Mouse (Mus musculus) heart, embryonic 15.5 days (tissue): ENCODE data around the gene Dgkz. TPM values are rescaled to one million over a fixed set of nuclear protein-coding genes. Genes with fewer than 3 reads are reported as not detected.

Source experiments
- ATAC-seq: fragments of 200-750 bp; cut with Nextera tagmentation; replicated peaks from 2 replicates; pipeline ENCODE4 v1.8.0; 2017; ENCODE audit warnings: low read depth, moderate TSS enrichment; ENCODE audit not compliant: insufficient number of reproducible peaks, insufficient read depth, low FRiP score
- H3K27ac ChIP-seq: fragments of 300-500 bp; sonication (generic); 2 replicates; pipeline ENCODE4 v1.5.1; 2015; ENCODE audit warnings: mild to moderate bottlenecking, inconsistent platforms
- H3K27me3 ChIP-seq: fragments of 300-500 bp; sonication (generic); 2 replicates; pipeline ENCODE4 v1.6.1; 2015; ENCODE audit warnings: inconsistent platforms
- H3K36me3 ChIP-seq: fragments of 300-500 bp; sonication (generic); 2 replicates; pipeline ENCODE4 v1.6.1; 2015; ENCODE audit warnings: mild to moderate bottlenecking, inconsistent platforms
- H3K4me1 ChIP-seq: fragments of 300-500 bp; sonication (generic); replicated peaks from 2 replicates; pipeline ENCODE4 v1.6.1; 2015; ENCODE audit warnings: inconsistent platforms
- H3K4me2 ChIP-seq: fragments of 300-500 bp; sonication (generic); 2 replicates; pipeline ENCODE4 v1.6.1; 2015; ENCODE audit warnings: inconsistent platforms, mild to moderate bottlenecking, moderate library complexity
- H3K4me3 ChIP-seq: fragments of 300-500 bp; sonication (generic); 2 replicates; pipeline ENCODE4 v1.5.1; 2015; ENCODE audit warnings: mild to moderate bottlenecking, inconsistent platforms
- H3K9ac ChIP-seq: fragments of 300-500 bp; sonication (generic); 2 replicates; pipeline ENCODE4 v1.6.1; 2015; ENCODE audit warnings: mild to moderate bottlenecking, inconsistent platforms
- H3K9me3 ChIP-seq: fragments of 300-500 bp; sonication (generic); replicated peaks from 2 replicates; pipeline ENCODE4 v1.6.1; 2016; ENCODE audit warnings: inconsistent platforms
- WGBS: fragments of 180-500 bp; shearing (Covaris S2); methylation state at CpG from one replicate; pipeline ENCODE4 v1.1.7; 2015; ENCODE audit warnings: mixed read lengths; 5-methylcytosine and 5-hydroxymethylcytosine counted together
- polyA plus RNA-seq: library from polyadenylated mRNA; unstranded; fragments of >200 nt; fragmentation: Nextera tagmentation; extraction: Ambion mirVana; gene quantifications from 2 replicates; pipeline ENCODE4 v1.2.1, GENCODE M21; 2015

The Dgkz gene
- polyA plus RNA-seq, 1 experiment from 2014 or later = 26.6 TPM

DNA sequence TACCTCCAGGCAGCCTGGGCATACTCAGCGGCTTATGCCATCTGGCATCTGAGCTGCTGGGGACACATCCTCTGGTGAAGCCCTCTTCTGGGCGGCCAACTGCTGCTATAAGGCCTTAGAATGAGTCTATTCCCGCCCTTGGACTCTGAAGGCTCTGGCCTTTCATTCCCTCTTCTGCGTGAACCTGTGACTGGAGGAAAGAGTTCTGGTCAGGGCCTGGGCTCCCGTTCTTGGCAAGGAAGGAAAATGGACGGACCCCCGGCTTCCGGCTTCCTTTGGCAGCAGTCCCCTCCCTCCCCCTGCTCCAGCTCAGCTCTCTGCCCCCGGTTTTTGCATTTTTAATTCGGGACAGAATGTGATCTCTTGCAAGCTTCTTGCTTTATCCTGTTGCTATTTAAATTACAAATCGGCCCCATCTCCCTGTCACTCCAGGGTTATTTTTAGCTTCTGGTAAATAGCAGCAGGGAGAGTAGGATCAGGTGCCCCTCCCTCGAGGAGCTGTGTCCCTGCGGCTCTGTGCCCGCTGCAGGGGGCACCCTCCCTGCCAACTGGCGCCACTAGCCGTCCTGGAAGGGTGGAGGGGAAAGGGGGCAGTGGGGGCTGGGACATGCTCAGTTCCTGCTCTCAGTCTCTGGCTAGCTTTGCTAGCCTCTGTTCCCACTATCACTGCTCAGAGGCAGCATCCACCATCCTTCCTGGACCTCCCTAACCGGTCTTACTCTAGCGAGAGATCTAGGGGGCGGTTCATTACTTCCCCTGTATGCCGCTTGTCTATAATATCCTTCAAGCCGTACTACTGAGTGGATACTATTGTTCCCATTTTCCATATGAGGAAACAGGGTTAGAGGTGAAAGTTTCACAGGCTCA is 4.2 kb downstream of the Dgkz start:
- Histone ChIP-seq H3K27me3 (peaks cover 28% of the 10 kb centered on the region), H3K27ac (peak overlapping the region; percentile 91), H3K4me2 (peak overlapping the region; percentile 52), H3K4me3 (peak overlapping the region; percentile 19), H3K36me3 (no peaks in the 10 kb centered on the region), H3K9ac (0 out of 2 replicates have a peak overlapping the region, but pooled peaks have one; percentile 15), H3K9me3 (no peaks in the 10 kb centered on the region), H3K4me1 (peaks cover 45% of the 10 kb centered on the region)
- peak; percentile 55 for ATAC-seq
- WGBS = 14% methylated on average over 21 of the region's 21 CpGs

DNA sequence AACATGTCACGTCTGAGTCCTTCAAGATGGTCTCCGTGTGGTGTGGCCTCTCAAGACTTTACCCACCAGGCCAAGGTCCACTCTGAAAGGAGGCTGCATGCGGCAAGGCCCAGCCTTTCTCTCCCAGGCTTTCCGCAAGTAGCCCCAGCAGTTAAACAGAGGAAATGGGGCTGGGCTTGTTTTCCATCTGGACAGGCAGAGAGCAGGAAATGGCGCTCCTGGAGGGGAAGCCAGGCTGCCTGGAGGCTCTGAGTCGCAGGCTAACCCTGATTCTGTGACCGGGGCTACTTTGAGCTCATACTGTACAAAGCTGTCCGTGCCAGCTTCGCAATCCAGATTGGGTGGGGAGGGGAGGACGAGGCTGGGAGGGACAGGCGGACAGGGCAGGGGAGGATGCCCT is 7.7 kb downstream of the Dgkz start:
- Histone ChIP-seq H3K9ac (no peak overlapping the region), H3K27me3 (no peaks in the 10 kb centered on the region), H3K4me1 (peaks cover 49% of the 10 kb centered on the region)

DNA sequence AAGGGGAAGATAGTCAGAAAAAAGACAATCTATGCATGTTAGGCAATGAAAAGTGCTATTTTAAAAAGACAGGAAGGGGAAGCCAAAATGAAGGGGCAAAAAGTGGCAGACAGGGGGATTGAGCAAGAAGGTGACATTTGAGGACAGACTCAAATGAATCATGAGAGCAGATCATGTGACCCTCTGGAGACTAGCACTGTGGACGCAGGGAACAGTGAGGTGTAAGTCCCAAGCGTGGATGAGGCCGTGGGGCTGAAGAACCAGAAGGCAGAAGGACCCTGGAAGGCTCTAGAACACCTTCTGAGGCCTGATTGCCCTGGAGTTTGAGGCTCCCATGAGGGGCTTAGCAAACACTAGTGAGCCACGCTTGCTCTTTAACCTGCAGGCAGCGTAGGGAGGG is 9.3 kb downstream of the Dgkz start:
- ATAC-seq = no peak
- Histone ChIP-seq H3K9ac (no peak overlapping the region), H3K36me3 (no peaks in the 10 kb centered on the region), H3K4me2 (no peak overlapping the region), H3K4me1 (peaks cover 52% of the 10 kb centered on the region), H3K27me3 (no peaks in the 10 kb centered on the region), H3K9me3 (no peaks in the 10 kb centered on the region), H3K27ac (no peak overlapping the region), H3K4me3 (no peak overlapping the region)
- WGBS = 69% methylated on average over 5 of the region's 5 CpGs

More for the DNA sequence above, 7.7 kb downstream of the Dgkz start:
- H3K36me3 ChIP-seq = no peaks in the 10 kb centered on the region
- ATAC-seq = no peak
- H3K9me3 ChIP-seq = no peaks in the 10 kb centered on the region
- no peak overlapping the region for H3K4me2 ChIP-seq
- peak overlapping the region; percentile 73 for H3K27ac ChIP-seq
- 56% methylated on average over 11 of the region's 11 CpGs for WGBS
- H3K4me3 ChIP-seq = no peak overlapping the region

DNA sequence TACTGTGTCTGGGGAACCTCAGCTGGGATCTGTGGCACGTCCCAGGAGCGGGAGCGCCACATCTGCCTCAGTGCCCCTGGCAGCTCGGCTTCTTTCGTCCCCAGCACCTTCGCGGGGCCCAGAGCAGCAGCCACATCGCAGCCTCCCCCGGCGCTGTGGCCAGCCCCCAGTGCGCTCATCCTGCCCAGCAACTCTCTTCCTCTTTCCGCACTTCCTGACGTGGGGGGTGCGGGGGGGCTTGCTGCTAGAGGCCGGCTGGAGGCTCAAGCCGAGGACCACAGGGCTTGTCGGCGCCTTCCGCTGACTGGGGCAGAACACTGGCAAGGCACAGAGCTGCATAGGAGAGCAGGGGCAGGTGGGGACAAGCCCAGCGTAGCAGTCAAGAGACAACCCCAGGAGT is 10.2 kb downstream of the Dgkz start:
- no peak for ATAC-seq
- no peaks in the 10 kb centered on the region for H3K27me3 ChIP-seq
- WGBS = 9% methylated on average over 20 of the region's 20 CpGs
- peak overlapping the region; percentile 76 for H3K27ac ChIP-seq
- H3K4me2 ChIP-seq = peak overlapping the region; percentile 90
- H3K4me3 ChIP-seq = peak overlapping the region; percentile 93
- H3K36me3 ChIP-seq = no peaks in the 10 kb centered on the region
- peak overlapping the region; percentile 39 for H3K9ac ChIP-seq
- no peaks in the 10 kb centered on the region for H3K9me3 ChIP-seq
- peaks cover 47% of the 10 kb centered on the region for H3K4me1 ChIP-seq

DNA sequence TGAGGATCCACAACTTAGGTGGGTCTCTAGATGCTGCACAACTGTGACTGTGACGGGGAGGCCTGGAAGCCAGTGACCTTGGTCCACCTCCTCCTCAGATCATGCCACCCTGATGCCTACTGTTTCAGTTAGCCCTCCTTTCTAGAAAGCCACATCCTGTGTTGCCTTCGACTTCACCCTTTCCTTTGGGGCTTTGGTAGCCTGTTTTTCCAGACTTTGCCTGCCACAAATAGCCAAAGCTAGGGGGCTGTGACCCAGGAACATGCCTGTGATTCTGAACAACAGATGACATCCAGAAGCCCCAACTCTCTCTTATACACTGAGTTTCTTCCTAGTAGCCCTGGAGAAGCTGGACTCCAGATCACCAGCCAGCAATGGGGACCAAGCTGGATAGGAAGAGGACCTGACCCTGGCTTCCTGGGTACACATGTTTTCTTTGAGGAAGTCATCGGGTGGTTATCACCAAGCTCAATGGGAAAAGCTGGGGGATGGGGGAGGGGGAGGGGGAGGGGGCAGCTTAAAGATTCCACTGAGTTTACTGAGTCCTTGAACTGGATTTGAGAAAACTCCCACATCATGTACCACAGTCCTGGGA is 11.0 kb downstream of the Dgkz start:
- peak overlapping the region; percentile 90 for H3K4me2 ChIP-seq
- H3K4me1 ChIP-seq = peaks cover 47% of the 10 kb centered on the region
- peak overlapping the region; percentile 76 for H3K27ac ChIP-seq
- no peaks in the 10 kb centered on the region for H3K9me3 ChIP-seq
- H3K27me3 ChIP-seq = no peaks in the 10 kb centered on the region
- WGBS = 61% methylated on average over 3 of the region's 3 CpGs
- peak overlapping the region; percentile 93 for H3K4me3 ChIP-seq
- no peaks in the 10 kb centered on the region for H3K36me3 ChIP-seq
- ATAC-seq = no peak
- H3K9ac ChIP-seq = peak overlapping the region; percentile 39; the same call in 1 of the 2 replicates

DNA sequence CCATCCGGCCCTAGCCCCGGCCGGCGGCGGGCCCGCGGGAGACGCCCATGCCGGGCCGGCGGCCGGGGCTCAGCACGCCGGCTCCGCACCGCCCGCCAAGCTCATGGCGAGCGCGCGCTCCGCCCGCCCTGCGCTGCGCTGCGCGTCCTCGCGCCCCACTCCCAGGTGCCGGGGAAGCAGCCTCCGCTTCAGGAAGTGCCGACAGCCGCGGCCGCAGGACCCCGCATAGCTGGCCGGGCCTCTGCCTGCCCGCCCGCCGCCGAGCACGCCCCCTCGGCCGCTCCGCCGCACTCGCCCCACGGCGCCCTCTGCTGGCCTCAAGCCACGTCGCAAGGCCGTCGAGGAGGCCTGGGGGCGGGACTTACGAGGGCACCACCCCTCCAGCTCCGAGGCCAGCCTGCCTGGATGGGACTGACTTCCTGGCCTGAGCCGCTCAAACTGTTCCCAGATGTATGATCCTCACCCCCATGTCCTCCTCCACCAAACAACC is 12.2 kb downstream of the Dgkz start:
- H3K27ac ChIP-seq = peak overlapping the region; percentile 87
- ATAC-seq = peak; percentile 89
- peak overlapping the region; percentile 93 for H3K4me3 ChIP-seq
- H3K4me2 ChIP-seq = peak overlapping the region; percentile 90
- no peaks in the 10 kb centered on the region for H3K9me3 ChIP-seq
- peaks cover 59% of the 10 kb centered on the region for H3K4me1 ChIP-seq
- no peaks in the 10 kb centered on the region for H3K36me3 ChIP-seq
- WGBS = under 1% methylated on average over 57 of the region's 57 CpGs
- peak overlapping the region; percentile 96 for H3K9ac ChIP-seq
- no peaks in the 10 kb centered on the region for H3K27me3 ChIP-seq

DNA sequence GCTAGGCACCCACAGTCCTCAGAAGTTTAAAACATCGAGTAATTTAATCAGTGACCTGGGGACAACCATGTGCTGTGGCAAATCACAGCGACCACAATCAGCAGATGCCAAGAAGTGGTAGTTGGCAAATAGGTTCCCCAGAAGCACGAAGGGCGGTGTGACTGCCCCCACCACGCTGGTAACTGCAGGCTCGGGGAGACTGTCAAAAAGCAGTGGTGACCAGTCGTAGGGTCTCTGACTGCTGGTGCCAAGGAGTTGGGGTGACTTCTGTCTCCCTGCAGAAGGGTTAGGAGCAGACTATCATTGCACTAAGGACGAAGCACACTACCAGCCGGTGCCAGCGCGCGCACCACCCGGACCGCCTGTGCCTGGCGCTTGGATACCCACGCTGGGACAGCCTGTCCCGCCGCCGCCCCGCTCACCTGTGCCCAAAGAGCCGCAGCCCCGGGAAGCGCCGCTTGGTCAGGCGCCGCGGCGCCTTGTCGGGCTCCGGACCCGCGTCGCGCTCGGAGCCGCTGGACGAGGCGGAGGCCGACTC is 12.7 kb downstream of the Dgkz start:
- under 1% methylated on average over 39 of the region's 39 CpGs for WGBS
- Histone ChIP-seq H3K4me1 (peaks cover 57% of the 10 kb centered on the region), H3K4me2 (peak overlapping the region; percentile 90), H3K4me3 (peak overlapping the region; percentile 93), H3K9ac (peak overlapping the region; percentile 96), H3K9me3 (no peaks in the 10 kb centered on the region), H3K36me3 (no peaks in the 10 kb centered on the region), H3K27ac (peak overlapping the region; percentile 87), H3K27me3 (no peaks in the 10 kb centered on the region)
- peak; percentile 9 for ATAC-seq

DNA sequence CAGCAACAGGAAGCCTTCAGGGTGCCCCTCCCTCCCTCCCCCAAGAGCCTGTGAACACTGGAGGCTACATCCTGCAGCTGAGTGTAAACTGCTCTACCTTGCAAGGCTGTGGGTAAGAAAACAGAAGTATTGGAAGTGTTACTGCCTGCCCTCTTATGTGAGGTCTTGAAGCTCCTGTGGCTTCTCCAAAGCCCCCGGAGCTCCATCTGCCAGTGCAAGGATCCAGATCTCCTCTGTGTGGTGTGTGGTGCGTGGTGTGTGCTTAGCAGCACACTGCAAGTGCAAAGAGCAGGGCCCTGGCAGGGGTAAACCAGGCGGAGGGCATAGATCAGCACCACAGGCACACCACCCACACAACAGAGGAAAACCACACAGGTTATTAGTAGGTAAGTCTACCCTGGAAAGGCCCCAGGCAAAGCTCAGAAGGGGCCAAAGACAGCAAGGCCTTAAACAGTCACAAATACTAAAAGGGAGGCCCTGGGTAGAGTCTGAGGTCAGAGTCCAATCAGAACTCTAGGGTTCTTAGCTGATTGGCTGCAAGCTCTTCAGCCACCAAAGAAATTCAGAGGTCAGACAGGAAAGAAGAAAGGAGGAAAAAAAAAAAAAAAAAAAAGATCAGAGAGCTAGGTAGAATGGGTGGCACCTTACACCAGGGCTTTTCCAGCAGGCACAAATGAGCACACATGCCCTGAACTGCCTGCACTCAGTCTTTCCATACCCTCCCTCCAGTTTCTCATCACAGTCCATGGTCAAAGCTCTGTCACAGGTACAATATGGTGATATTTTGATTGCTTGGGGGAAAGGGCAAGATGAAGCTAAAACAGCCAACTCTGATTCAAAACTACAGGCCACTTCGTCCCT is 13.5 kb downstream of the Dgkz start:
- WGBS = 46% methylated on average over 4 of the region's 4 CpGs
- Histone ChIP-seq H3K36me3 (no peaks in the 10 kb centered on the region), H3K4me1 (peaks cover 63% of the 10 kb centered on the region), H3K9me3 (no peaks in the 10 kb centered on the region), H3K4me3 (peak overlapping the region; percentile 93), H3K27ac (peak overlapping the region; percentile 87), H3K27me3 (no peaks in the 10 kb centered on the region), H3K4me2 (peak overlapping the region; percentile 90), H3K9ac (peak overlapping the region; percentile 96)
- no peak for ATAC-seq

DNA sequence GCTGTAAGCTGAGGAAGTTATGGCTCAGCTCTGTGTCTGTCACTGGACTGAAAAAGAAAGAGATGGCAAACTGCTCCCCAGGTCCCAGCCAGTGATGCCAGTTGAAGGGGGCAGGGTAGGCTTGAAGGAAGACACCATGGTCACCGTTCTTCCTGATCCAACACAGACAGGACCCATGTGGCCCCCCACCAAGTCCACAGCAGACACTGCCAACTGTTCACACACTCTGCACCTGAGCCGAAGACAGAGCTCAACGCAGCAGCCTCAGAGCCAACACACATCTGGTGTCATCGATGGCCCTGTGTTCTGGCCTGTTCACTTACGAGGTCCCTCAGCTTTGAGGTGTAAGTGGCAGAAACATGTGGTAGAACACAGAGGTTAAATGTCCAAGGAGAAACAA is 15.2 kb downstream of the Dgkz start:
- ATAC-seq = no peak
- no peaks in the 10 kb centered on the region for H3K27me3 ChIP-seq
- no peaks in the 10 kb centered on the region for H3K9me3 ChIP-seq
- H3K4me3 ChIP-seq = no peak overlapping the region
- no peak overlapping the region for H3K9ac ChIP-seq
- H3K36me3 ChIP-seq = no peaks in the 10 kb centered on the region
- no peak overlapping the region for H3K27ac ChIP-seq
- peaks cover 72% of the 10 kb centered on the region for H3K4me1 ChIP-seq
- WGBS = 88% methylated on average over 5 of the region's 5 CpGs
- no peak overlapping the region for H3K4me2 ChIP-seq

DNA sequence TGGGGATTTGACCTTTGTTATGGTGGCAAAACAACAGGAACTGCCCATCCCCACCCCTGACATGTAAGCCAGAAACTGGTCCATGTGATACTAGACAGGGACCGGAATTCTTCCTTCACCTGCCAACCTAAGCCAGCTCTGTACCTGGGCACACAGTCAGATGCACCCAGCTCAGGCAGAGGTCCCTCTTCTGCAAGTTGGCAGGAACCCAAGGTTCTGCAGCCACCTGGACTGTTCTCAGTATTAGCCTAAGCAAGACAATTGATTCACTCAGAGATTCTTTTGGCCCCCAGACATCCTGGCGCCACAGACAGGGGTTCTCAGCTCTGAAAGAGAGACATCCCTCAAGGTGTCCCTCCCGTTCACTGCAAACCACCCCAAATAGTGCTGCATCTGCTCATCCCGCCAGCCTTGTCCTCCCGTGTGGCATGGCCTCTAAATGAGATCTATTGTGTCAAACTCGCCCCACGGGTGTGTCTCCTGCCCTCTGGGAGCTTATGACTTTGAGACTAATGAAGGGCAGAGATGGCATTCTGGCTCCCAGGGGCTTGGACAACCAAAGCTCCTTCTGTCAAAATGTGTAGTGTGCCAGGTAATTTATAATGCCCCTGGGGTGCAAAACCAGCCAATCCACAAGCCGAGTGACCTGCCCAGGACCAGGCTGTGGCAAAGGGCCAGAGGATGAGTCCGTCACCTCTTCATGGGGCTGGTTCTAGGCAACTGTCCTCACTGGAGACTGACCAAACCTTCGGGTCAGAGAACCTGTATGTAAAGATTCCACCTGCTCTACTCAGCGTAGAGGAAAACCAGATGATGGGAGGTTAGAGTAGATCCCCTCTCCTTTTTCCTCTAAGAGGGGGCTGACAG is 15.9 kb downstream of the Dgkz start:
- H3K9me3 ChIP-seq = no peaks in the 10 kb centered on the region
- peak overlapping the region; percentile 14; the same call in 1 of the 2 replicates for H3K9ac ChIP-seq
- peaks cover 75% of the 10 kb centered on the region for H3K4me1 ChIP-seq
- no peaks in the 10 kb centered on the region for H3K36me3 ChIP-seq
- H3K4me2 ChIP-seq = no peak overlapping the region
- no peak overlapping the region for H3K4me3 ChIP-seq
- no peak for ATAC-seq
- H3K27ac ChIP-seq = peak overlapping the region; percentile 45; the same call in 1 of the 2 replicates
- 80% methylated on average over 11 of the region's 11 CpGs for WGBS
- no peaks in the 10 kb centered on the region for H3K27me3 ChIP-seq
